Mouse (Mus musculus) gastrocnemius, postnatal 36 days (tissue): ENCODE measurements around the gene Tbx21. TPM values are rescaled to one million over a fixed set of nuclear protein-coding genes. Genes with fewer than 3 reads are reported as not detected.

Experiments used
- DNase-seq, 2 experiments: peaks; one replicate each; pipeline ENCODE4 v3.0.0; 2022
- intact Hi-C: fragments of 180-260 bp; cut with DNase I; formaldehyde crosslinking; loops from one replicate; pipeline ENCODE4 v1.15.1; 2025
- long read RNA-seq, 2 experiments: library from polyadenylated mRNA; stranded (forward); transcript quantifications; one replicate each; pipeline ENCODE4 v2.0.0; 2021
- total RNA-seq, 2 experiments: library from RNA; stranded (reverse); gene quantifications; 2 replicates each; pipeline ENCODE4 v1.2.3; 2021

Gene Tbx21
- under 1 TPM; 0.44 to 0.69 TPM for total RNA-seq
- long read RNA-seq, experiment 1 = 0 reads
- long read RNA-seq, experiment 2 = 0 reads

DNA sequence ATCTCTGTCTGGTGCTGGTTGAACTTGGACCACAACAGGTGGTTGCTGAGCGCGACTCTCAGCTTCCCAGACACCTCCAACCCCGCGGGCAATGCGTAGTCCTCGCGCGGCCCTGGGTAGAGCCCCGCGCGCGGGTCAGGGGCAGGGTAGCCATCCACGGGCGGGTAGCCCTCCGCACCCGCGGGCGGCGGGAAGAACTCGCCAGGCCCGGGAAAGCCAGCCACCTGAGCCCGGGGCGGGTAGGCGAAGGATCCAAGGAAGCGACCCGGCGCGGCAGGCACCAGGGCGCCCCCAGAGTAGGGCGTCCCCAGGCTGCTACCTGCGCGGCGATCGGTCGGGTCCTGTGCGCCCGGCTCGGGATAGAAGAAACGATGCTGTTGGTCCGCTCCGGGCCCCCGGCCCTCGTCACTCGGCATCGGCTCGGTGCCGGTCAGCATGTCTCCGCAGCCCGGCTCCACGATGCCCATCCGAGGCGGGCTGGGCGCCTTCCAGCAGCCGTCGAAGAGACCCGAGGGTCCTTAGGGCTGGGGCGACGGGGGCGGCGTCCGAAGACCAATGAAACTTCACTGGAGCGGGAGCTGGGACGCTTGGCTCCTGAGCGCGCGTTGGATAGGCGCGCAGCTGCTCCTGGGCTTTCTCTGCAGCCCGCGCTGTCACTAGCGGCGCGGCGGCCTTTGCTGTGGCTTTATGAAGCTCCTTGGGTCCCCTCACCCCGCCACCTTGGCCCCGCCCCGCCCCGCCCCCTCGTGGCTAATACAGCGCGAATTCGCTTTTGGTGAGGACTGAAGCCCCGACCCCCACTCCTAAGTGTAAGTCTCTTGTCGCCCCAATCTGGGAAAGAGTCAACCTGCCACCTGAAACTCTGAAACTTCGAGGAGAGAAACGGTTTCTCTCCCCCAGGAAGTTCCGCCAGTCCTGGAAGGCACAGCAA is at the start of gene Tbx21:
Tbx21 (minus strand) TSS at position 661 of the 931 bp plus-strand sequence.
- DNase-seq = no peak
- intact Hi-C loops = no loop called here

DNA sequence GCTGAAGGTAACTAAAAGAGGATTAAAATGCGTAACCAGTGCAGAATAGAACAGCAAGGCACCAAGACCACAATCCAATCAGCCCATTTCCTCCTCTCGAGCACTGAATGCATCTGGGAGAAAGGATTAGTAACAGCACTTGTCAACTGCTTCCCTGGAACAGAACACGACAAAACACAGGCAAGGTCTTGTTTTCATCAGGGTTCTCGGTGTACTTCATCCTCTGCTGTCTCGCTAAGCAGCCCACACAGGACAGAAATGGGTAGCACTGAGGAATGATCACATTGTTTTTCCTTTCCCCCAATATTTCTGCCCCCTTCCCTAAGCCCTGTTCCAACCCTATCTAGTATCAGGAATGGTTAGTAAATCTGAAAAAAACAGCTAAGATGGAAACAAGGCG is 45.2 kb upstream of the Tbx21 start:
- intact Hi-C loops = no loop called here
- DNase-seq = no peak

DNA sequence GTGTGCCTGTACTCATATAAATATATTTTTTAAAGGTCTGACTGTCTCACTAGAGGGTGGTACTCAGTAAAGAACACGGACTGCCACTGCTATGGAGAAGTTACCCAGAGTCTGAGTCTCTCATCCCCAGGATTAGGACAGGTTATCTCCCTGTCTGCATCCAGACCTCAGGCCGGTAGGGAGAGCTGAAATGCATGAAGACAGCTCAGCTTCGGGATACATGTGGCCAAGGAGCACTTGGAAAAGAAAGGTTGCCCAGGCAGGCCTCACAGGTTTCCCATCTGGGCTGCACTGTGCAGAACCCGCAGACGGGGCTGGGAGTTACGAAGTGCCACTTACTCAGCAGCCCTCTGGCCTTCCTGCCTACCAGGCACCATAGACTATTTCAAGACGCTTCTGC is 41.9 kb upstream of the Tbx21 start:
- DNase-seq = no peak
- intact Hi-C loops = no loop called here

DNA sequence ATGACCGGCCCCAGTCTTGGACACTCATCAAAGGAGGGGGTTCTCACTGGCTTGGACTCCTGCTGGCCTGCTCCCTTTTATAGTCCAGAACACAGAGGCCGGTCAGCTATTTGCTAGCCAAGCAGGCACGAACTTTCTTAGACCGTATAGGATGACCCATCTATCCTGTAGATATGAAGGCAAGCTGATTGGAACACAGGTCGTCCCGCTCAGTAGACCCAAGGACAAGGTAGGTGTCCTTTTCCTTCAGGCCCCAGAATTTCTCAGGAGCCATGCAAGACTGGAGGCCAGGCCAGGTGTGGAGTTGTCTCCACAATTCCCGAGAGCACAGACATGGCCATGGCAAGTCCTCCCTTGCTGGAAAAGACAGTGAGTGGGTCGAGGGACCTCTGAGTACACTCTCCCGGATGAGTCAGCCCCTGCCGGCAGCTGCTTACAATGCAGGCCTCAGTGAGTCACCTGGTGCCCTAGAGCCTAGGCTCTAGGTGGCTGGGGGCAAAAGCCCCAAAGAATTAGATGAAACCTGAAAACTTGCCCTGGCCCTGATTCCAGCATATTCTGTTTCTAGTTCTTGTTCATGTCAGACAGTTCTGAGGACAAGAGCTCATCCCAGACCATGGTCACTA is 37.6 kb upstream of the Tbx21 start:
- intact Hi-C loops = no loop called here
- no peak for DNase-seq

DNA sequence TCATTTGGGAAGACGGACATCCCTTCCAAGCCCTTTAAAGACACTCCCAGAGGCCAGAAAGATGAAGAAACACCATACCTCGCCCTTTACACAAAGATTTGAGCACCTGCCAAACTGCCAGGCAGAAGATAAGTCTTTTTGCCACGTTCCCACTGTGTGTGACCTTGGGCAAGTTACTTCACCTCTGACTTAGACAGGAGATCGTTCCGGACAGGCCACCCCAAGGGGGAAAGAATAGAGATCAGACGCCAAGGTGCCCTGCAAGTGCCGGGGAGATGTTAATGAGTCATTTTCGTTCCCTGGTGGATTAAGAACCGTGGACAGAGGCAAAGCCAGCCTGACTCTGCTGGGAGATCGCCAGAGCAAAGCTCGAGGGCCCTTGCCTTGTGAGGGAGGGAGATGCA is 36.9 kb upstream of the Tbx21 start:
- intact Hi-C loops = no loop called here
- DNase-seq = peak; percentile 22 to 38

DNA sequence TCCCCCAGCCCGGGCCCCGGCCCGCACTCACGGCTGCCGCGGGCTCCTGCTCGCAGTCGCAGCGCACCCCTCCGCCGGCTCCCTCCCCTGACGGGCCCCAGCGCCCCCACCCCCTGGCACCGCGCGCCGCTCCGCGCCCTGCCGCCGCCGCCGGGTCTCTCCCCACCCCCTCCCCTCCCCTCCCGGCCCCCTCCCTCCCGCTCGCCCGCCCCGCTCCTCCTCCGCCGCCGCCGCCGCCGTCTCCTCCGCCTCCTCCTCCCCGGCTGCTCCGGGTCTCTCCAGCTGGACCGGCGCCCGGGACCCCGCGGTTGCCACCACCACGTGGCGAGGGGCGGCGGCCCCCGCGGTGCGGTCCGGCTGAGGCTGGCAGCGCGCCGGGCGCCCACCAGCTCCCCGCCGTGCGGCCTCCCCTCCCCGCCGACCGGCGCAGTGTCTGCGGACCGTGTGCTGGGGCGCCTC is 36.2 kb upstream of the Tbx21 start, which contains the start of gene Tbkbp1:
Tbkbp1 (minus strand) TSS at position 153 of the 459 bp plus-strand sequence.
- DNase-seq = peak; percentile 30 to 37

DNA sequence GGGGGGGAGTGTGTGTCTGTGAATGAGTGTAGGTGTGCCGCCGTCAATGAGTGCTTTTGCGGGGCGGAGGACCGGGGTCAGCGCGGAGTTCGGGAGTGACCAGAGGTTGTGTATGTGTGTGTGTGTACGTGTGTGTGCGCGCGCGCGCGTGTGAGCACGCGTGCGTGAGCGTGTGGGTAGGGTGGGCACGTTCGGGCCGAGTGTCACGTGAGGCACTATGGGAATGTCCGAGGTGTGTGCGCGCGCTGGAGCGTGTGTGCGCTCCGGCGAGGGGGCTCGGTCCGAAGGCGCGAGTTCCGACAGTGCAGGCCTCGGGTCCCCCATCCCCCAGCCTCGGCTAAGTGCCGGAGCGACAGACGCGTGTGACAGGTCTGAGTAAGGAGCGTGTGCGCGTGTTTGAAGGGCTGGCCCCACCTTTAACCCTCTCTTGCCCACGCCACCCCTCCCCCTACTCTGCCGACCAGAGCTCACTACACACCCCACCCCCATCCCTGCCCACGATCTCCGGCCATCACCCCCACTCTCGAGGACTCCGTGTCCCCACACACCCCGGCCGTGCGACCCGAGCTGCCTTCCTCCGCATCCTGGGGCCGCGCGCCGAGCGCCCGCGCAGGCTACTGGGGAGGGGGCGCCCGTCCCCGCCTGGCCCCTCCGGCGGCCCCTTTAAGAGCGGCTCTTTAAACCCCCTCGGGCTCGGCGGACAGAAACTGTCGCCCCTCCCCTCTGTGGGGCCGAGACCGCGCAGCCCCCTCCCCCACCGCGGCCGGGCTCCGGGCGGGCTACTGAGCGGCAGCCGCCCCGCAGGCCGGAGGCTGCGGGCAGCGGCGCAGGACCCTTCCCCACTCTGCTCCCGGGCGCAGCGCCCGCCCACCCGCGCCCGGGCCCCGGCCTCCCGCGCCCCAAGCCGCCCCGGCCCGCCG is 35.5 kb upstream of the Tbx21 start:
- peak; percentile 19 to 49 for DNase-seq
- intact Hi-C loops = no loop called here

More for the DNA sequence above, 36.2 kb upstream of the Tbx21 start, which contains the start of gene Tbkbp1:
- intact Hi-C loops = no loop called here

DNA sequence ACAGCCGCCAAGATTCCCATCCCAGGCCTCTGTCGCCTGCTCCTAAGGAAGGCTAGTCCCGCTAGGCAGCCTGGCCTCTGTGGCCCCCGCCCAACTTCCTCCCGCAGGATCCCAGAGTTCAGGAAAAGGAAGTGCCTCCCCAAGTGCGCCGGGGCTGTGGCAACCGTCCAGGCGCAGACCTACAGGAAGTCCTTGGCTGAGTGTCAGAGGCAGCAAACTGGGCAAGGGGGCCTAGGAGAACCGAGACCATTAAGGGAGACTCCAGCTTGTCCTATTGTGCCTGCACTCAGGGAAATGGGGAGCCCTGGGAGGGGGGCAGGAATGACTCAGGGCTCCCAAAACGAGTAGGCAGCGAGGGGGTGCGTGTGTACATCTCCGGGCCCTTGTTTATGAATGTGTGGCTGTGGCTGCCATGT is 34.9 kb upstream of the Tbx21 start:
- intact Hi-C loops = loop anchor here (5.0 kb wide), 1 partner anchor 948 kb away; no protein-coding TSS in a partner anchor
- DNase-seq = peak; percentile 71 to 78

DNA sequence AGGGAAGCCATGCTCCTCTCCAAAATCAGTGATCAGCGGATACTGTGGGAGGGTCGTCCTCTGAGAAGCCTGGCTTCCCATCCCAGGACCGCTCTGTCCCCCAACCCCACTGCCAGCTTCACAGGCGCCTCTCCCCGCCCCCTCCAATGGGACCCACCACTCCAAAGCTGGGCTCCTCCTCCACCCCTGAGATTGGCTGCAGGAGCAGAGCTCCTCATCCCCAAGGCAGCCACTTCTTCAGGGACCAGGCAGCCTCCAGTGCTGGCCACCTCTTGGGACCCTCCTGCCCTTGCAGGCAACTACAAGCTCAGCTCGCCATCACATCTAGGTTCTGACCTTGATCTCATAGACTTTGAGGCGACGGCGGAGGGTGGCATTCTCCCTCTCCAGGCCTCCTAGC is 33.9 kb upstream of the Tbx21 start:
- intact Hi-C loops = loop anchor here (5.0 kb wide), 1 partner anchor 947 kb away; no protein-coding TSS in a partner anchor
- no peak for DNase-seq

DNA sequence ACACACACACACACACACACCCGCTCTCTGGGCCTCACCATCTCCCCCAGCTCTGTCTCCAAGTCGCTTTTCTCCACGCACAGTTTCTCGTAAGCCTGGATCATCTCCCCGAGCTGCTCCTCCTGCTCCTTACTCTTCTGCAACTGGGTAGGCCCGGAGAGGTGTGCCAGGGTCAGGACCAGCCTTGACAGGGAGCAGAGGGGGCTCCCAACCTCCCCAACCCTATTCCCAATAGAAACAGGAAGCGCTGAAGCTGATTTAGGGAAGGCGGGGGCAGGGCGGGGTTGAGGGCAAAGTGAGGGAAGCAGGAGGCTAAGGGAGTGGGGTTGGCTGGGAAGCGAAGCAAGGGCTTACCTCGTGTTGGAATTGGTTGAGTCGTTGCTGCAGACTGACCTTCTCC is 33.5 kb upstream of the Tbx21 start:
- no peak for DNase-seq
- intact Hi-C loops = loop anchor here (5.0 kb wide), 1 partner anchor 946 kb away; no protein-coding TSS in a partner anchor

DNA sequence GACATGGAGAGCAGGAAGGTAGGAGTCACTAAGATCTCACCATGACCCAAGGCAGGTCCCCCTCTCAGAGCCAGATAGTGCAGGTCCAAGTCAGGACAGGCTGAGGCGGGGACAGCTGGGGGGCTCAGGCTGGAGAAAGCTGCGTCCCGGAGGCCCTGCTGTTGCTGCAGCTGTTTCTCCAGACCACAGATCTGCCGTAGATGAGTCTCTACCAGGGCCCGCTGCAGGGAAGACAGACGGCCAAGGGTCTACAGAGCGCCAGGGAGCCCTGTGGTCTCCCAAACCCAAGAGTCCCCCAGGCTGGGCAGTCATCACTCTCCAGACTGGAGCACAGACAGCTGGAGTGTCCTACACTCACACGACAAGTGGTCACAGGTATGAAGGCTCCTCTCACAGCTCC is 32.2 kb upstream of the Tbx21 start:
- intact Hi-C loops = loop anchor here (2.0 to 5.0 kb wide), 2 partner anchors 47 to 945 kb away; no protein-coding TSS in a partner anchor
- no peak for DNase-seq

DNA sequence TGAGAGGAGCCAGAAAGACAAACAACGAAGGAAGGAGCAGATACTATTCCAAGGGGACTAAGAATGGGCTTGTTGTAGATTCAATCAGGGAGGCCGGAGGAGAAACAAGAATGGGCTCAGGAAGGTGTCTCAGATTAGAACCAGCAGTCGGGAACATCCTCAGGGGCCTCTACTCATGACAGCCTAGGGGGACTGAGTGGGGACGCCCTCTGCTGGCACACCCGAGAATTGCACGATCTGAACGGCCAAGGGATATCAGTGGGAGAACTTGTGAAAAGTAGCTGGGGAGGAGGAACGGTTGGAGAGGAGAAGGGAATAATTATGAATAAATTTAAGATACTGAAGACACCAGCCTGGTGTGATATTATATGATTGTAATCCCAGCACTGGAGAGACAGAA is 31.6 kb upstream of the Tbx21 start:
- peak; percentile 59 to 74 for DNase-seq

DNA sequence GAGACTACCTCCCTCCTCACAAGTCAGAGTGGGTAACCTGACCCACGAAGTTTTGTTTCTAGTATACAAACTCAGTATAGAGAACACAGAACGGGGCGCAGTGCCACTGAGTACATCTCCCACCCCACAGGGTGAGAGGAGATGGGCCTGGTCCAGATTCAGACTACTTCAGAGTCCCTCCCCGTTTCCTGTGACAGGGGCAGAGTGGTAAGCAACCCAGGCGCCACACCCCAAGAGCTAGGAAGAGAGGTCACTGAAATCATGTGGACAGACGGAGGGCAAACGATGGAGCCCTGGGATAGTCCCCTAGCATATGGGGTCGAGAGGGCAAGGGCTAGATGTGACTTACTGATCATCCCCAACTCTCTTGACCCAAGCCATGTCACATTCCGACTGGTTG is 30.8 kb upstream of the Tbx21 start:
- no peak for DNase-seq
- intact Hi-C loops = loop anchor here (2.0 to 5.0 kb wide), 2 partner anchors 45 to 944 kb away; no protein-coding TSS in a partner anchor

More for the DNA sequence above, 31.6 kb upstream of the Tbx21 start:
- intact Hi-C loops = loop anchor here (2.0 to 5.0 kb wide), 2 partner anchors 46 to 944 kb away; no protein-coding TSS in a partner anchor

DNA sequence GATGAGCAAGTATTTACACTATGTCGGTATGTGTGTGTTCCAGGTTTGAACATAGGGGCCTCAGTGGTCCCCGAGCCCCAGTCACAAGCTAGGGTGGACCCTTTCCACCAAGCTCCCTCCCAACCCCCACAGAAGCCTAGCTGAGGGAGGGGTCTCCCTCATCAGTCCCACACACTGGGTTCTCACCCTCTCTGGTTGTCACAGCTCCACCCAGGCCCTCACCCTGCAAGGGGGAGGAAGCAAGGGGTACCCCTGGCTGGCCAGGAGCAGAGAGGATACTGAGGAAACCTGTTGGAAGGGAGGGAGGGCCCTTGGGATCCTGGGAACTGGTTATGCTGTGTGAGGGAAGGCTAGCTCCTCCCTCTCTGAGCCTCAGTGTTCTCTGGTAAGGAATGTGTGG is 30.2 kb upstream of the Tbx21 start:
- no peak for DNase-seq
- intact Hi-C loops = loop anchor here (5.0 kb wide), 1 partner anchor 943 kb away; no protein-coding TSS in a partner anchor

DNA sequence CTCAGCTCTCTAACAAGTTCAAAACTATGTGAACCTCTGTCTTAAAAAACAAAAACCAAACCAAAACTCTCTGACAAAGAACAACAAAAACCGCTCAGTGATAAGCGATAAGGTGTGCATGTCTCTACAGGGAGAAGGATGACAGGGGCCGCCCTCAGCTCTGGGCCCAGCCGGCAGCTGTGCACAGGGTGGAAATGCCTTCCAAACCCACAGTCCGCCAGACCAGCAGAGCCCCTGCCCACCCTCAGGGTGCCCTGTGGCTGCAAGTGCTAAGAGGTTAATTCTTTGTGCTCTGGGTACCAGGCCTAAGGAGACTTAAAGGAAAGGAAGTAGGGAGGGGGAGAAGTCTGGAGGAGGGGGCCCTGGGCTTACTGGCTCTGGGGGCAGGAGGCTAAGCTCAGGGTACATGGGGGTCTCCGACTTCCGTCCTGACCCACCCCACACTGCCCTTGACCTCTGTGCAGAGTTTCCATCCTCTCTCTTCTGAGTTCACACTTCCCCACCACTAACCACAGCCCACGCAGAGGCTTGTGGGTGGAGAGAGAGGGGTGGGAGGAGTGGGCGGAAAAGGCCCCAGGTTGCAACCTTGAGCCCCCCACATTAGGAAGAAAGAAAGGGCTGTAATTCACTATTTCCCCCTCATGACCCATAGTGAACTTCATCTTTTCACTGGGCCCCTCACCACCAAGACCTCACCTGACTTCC is 28.2 kb upstream of the Tbx21 start:
- intact Hi-C loops = no loop called here

DNA sequence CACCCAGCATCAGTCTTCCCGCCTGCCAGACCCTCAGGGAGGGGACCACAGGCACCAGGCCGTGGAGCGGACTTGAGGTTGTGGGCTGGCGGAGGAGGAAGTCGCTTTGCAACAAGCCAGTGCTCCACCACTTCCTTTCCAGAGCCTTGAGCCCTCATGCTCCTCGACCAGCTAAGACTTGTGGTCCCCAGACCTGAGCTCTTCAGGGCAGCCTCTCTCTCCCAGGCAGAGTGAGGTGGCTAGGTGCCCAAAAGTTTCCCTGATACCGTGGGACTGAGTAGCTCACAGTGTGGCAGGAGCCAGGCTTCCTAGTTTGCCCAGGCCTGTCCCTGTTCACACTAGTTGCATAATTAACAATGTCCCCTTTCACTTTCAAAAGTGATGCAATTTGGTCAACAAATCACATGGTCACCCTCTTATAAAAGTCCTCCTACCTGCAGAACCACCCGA is 27.1 kb upstream of the Tbx21 start:
- no peak for DNase-seq
- intact Hi-C loops = no loop called here

More for the DNA sequence above, 28.2 kb upstream of the Tbx21 start:
- DNase-seq = no peak

DNA sequence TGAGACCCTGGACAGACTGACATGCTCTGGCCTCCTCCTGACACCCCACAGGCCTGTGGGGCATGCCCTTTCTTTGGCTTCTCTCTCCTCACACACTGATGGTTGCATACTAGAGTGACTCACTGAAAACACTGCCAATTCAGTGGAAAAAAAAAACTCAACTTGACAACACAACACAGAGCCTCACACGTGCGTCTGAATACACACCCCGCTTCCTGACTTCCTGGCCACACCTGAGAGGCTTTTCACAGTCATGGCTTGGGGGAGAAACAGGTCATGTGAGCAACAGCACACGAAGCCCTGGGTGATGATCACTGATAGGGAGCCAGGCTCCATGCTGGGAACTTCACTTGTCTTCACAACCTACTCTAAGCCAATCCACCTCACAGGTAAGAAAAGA is 25.7 kb upstream of the Tbx21 start:
- DNase-seq = no peak
- intact Hi-C loops = no loop called here

DNA sequence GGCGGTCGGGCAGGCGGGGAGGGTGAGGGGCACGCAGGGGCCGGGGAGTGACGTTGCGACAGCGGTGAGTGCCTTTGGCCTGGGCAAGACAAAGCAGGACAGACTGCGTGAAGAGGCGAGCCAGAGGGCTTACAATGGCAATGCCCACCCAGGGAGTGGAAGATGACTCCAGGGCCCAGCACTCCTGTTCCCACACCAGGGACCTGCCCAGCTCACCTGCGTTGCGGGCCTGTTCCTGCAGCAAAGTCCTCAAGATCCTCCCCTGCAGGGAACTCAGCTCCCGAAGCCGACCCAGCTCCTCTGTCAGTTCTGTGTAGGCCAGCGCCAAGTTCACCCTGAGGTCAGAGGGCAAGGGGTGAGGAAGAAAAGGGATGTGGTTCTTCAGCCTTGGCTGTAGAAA is 24.1 kb upstream of the Tbx21 start:
- DNase-seq = no peak
- intact Hi-C loops = no loop called here

DNA sequence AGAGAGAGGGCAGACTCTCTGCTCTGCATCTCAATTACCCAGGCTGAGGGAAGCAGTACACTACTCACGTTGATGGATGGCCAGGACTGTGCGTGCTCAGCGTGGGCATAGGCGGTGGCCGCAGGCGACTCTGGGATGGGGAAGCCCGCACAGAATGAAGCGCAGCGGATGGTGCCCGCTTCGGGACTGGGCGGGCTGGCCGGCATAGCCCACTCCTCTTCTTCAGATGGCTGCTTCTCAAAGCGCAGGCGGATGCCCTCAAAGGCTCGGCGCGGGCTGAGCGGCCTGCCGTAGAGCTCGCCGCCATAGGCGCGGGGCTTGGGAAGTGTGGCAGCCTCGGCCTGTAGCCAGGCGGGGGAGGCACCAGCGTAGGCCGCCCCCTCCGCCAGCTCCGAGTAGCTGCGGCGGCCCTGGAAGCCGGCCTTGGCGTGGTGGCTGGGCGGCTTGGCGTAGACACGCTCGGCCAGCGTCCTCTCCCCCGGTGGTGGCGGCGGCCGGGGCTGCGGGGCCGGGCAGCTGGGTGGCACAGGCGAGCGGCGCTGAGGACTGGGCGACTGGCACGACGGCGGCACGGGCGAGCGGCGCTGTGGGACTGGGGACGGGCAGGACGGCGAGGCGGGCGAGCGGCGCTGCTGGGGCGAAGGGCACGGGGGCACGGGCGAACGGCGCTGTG is 23.6 kb upstream of the Tbx21 start:
- intact Hi-C loops = no loop called here
- no peak for DNase-seq
